Mouse (Mus musculus) hindbrain, embryonic 15.5 days (tissue): ENCODE data around the gene Meis1. TPM values are rescaled to one million over a fixed set of nuclear protein-coding genes. Genes with fewer than 3 reads are reported as not detected.

ENCODE experiments used
- ATAC-seq: fragments of 200-750 bp; cut with Nextera tagmentation; 2 replicates; pipeline ENCODE4 v1.8.0; 2017; ENCODE audit warnings: low read depth, moderate number of reproducible peaks, moderate TSS enrichment; ENCODE audit not compliant: low FRiP score
- H3K27ac ChIP-seq: fragments of 300-500 bp; sonication (generic); replicated peaks from 2 replicates; pipeline ENCODE4 v1.5.1; 2015; ENCODE audit warnings: mild to moderate bottlenecking, inconsistent platforms
- H3K27me3 ChIP-seq: fragments of 300-500 bp; sonication (generic); 2 replicates; pipeline ENCODE4 v1.6.1; 2015; ENCODE audit warnings: control low read depth, inconsistent platforms
- H3K36me3 ChIP-seq: fragments of 300-500 bp; sonication (generic); 2 replicates; pipeline ENCODE4 v1.6.1; 2015; ENCODE audit warnings: control low read depth, inconsistent platforms
- H3K4me1 ChIP-seq: fragments of 300-500 bp; sonication (generic); replicated peaks from 2 replicates; pipeline ENCODE4 v1.6.1; 2015; ENCODE audit warnings: control low read depth, inconsistent platforms
- H3K4me2 ChIP-seq: fragments of 300-500 bp; sonication (generic); 2 replicates; pipeline ENCODE4 v1.6.1; 2015; ENCODE audit warnings: moderate library complexity, mild to moderate bottlenecking, inconsistent platforms
- H3K4me3 ChIP-seq: fragments of 300-500 bp; sonication (generic); 2 replicates; pipeline ENCODE4 v1.5.1; 2015; ENCODE audit warnings: mild to moderate bottlenecking, inconsistent platforms
- H3K9ac ChIP-seq: fragments of 300-500 bp; sonication (generic); 2 replicates; pipeline ENCODE4 v1.6.1; 2015; ENCODE audit warnings: inconsistent platforms
- H3K9me3 ChIP-seq: fragments of 300-500 bp; sonication (generic); 2 replicates; pipeline ENCODE4 v1.6.1; 2016; ENCODE audit warnings: control low read depth, inconsistent platforms
- WGBS: fragments of 180-500 bp; shearing (Covaris S2); methylation state at CpG from one replicate; pipeline ENCODE4 v1.1.7; 2015; 5-methylcytosine and 5-hydroxymethylcytosine counted together
- polyA plus RNA-seq: library from polyadenylated mRNA; unstranded; fragments of >200 nt; fragmentation: Nextera tagmentation; extraction: Ambion mirVana; gene quantifications from 2 replicates; pipeline ENCODE4 v1.2.1, GENCODE M21; 2015

Meis1 gene
- polyA plus RNA-seq, 1 experiment from 2014 or later = 178 TPM

DNA sequence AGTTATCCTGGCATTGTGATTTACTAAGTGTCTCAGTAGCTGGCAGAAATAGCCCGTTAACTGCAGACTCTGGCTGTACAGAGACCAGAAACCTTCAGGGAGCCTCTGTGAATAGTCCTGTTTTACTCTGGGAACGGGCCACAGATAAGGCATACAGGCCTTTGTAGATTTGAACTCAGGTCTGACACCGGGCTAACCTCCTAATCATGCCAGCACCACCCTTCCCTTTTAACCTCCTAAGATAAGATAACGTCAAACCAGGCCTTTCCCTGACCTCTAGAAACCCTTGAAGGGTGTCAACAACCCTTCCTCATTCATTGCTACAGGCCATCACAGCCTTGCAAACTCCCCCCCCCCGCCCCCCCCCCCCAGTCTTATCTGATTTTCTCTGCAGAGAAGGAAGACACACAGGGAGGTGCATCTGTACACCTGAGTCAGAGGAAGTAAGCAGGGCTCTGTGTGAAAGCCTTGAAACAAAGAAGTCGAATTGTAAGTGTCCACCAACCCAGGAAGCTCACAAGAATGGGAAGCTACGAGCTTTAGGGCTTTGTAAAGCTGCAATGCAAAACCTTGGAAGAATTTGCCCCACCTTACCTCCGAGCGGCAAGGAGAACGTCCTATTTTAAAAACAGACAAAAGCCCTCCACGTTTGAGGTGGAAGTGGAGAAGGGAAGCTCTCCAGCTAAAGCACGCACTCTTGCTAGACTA is 61.5 kb downstream of the Meis1 start:
- H3K9ac ChIP-seq = no peak overlapping the region
- no peaks in the 10 kb centered on the region for H3K27me3 ChIP-seq
- 0 out of 2 replicates have a peak overlapping the region, but pooled peaks have one; percentile 4 for H3K4me3 ChIP-seq
- H3K4me2 ChIP-seq = peak overlapping the region; percentile 35
- WGBS = 53% methylated on average over 12 of the region's 12 CpGs
- no peaks in the 10 kb centered on the region for H3K9me3 ChIP-seq
- H3K27ac ChIP-seq = peak overlapping the region; percentile 41
- ATAC-seq = no peak
- H3K36me3 ChIP-seq = no peaks in the 10 kb centered on the region
- peaks cover 35% of the 10 kb centered on the region for H3K4me1 ChIP-seq

DNA sequence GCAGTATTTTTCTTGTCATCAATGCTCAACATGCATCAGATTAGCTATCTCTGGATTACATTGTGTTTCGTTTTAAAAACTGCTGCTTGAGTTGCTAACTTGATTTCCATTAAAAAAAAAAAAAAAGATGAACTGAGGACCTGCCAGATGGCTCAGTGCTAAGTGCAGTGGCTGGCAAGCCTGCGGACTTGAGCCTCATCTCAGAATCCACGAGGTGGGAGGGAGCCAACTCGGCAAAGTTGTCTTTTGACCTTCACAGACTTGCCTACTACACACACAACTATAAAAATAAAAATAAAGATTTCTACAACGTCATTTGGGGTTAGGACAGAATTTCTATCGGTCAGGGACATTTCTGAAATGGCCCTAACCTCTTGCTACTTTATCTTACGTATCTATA is 62.8 kb downstream of the Meis1 start:
- no peak overlapping the region for H3K4me2 ChIP-seq
- H3K27me3 ChIP-seq = no peaks in the 10 kb centered on the region
- H3K36me3 ChIP-seq = no peaks in the 10 kb centered on the region
- no peak for ATAC-seq
- no peak overlapping the region for H3K9ac ChIP-seq
- H3K27ac ChIP-seq = no peak overlapping the region
- WGBS = 66% methylated on average over 7 of the region's 7 CpGs
- peaks cover 28% of the 10 kb centered on the region for H3K4me1 ChIP-seq
- H3K4me3 ChIP-seq = no peak overlapping the region
- no peaks in the 10 kb centered on the region for H3K9me3 ChIP-seq

DNA sequence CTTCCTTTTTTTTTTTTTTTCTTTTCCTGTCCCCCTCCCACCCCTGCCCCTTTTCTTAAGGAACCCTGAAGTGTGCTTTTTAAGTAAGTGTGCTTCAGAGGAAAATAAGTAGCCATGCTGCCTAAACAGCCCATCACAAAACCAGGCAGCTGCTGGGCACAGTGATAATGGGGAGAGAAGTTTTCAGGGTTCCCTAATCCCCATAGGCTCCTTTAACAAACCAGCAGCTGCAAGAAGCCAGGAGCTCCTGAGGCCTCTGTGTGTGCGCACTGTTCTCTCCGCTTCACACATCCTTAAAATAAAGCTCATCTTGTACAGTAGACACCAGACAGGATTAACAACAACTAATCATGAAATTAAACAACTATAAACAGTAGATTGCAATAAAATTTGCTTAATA is 63.9 kb downstream of the Meis1 start:
- no peak overlapping the region for H3K27ac ChIP-seq
- H3K36me3 ChIP-seq = no peaks in the 10 kb centered on the region
- H3K4me2 ChIP-seq = no peak overlapping the region
- H3K4me1 ChIP-seq = peaks cover 28% of the 10 kb centered on the region
- H3K9ac ChIP-seq = no peak overlapping the region
- WGBS = 72% methylated on average over 2 of the region's 2 CpGs
- H3K9me3 ChIP-seq = no peaks in the 10 kb centered on the region
- no peaks in the 10 kb centered on the region for H3K27me3 ChIP-seq
- no peak for ATAC-seq
- H3K4me3 ChIP-seq = no peak overlapping the region

DNA sequence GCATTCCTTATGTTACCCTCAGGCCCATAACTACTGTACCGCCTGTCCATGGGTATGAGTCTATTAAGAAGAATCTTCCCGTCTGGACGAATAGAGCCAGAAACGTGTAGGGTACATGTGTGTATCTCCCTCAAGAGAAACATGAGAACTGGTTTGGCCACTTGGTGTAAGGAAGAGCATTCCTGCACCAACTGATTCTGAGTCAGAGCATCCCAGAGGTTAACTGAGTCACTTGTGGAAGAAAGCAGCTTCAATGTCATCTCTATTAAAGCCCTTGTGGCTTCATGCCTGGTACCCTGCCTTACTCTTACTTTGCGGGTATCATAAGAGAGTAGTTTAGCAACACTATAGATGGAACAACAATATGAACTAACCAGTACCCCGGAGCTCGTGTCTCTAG is 64.9 kb downstream of the Meis1 start:
- Histone ChIP-seq H3K4me2 (no peak overlapping the region), H3K4me3 (no peak overlapping the region), H3K27ac (no peak overlapping the region), H3K27me3 (no peaks in the 10 kb centered on the region), H3K9me3 (no peaks in the 10 kb centered on the region), H3K9ac (no peak overlapping the region), H3K36me3 (no peaks in the 10 kb centered on the region), H3K4me1 (peaks cover 32% of the 10 kb centered on the region)
- WGBS = 86% methylated on average over 7 of the region's 7 CpGs
- no peak for ATAC-seq

DNA sequence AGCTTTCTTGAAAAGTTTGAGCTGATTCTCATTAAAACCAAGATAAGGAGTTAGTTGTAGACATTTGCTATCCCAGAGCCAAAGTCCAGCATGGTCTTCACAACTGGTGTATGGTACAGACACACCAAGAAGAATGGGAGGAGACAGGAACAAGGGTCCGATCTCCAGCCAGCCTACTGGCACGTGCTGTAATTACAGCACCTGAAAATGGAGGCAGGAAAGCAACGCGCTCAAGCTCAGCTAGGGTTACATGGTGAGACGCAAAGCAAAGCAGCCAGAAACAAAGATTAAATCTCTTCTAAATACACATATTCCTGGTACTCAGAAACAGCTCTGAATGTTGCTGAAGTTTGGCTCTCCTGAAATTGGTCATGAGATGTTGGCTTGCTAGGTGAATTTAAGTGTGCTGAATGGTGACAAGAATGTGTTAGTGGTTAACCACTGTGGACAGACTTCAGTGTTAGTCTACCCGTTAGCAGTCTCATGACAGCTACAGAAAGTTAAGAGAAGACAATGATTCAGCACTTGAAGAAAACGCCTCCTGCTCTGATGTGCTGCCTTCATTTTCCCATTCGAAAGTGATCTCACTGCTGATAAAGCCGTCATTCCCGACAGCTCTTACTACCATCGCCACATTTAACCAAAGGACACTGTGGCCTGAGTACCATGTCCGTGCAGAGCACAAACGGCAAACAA is 70.0 kb downstream of the Meis1 start:
- Histone ChIP-seq H3K36me3 (no peaks in the 10 kb centered on the region), H3K9ac (no peak overlapping the region), H3K4me3 (no peak overlapping the region), H3K27ac (no peak overlapping the region), H3K4me2 (no peak overlapping the region), H3K27me3 (no peaks in the 10 kb centered on the region), H3K4me1 (peaks cover 34% of the 10 kb centered on the region), H3K9me3 (no peaks in the 10 kb centered on the region)
- no peak for ATAC-seq
- 84% methylated on average over 13 of the region's 13 CpGs for WGBS

DNA sequence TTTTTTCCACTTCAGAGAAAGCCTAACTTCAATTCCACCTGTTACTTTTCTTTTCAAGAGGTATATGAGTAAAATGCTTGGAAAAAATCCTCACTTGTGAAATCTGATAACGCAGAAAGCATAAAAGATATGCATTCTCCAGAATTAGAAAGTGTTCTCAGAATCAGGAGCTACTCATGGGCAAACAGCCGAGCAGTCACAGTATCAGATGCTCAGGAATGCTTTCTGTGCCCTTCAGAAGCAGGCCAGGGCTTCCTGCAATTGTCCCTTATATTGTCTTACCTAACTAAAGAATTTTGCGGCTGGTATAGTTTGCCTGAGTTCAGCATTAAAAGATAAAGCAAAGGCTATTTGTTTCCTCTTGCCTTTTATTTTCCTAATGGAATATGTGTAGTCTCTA is 71.4 kb downstream of the Meis1 start:
- no peak overlapping the region for H3K27ac ChIP-seq
- H3K4me3 ChIP-seq = no peak overlapping the region
- H3K27me3 ChIP-seq = no peaks in the 10 kb centered on the region
- H3K9me3 ChIP-seq = no peaks in the 10 kb centered on the region
- H3K4me1 ChIP-seq = peaks cover 45% of the 10 kb centered on the region
- no peak overlapping the region for H3K4me2 ChIP-seq
- H3K9ac ChIP-seq = no peak overlapping the region
- WGBS = 72% methylated on average over 3 of the region's 3 CpGs
- H3K36me3 ChIP-seq = no peaks in the 10 kb centered on the region
- no peak for ATAC-seq

DNA sequence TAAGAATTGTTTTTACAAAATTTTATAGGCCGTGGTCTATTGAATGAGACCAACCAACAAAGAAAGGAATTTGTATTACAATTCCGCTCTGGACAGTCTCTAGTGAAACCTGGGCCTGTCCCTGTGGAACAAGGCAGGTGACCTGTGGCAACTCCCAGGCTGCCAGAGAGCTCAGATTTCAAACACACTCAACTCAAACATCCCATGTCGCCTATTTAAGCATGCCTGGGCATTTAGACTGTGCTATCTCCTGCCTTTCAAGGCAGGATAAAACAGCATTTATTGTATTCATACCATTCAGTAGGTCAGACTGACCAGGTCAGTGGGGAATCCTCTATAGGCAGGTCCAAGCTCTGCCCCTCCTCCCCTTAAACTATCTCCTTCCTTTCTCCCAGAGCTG is 73.0 kb downstream of the Meis1 start:
- ATAC-seq = no peak
- Histone ChIP-seq H3K9me3 (no peaks in the 10 kb centered on the region), H3K27me3 (no peaks in the 10 kb centered on the region), H3K4me1 (peaks cover 57% of the 10 kb centered on the region), H3K4me3 (no peak overlapping the region), H3K27ac (peak overlapping the region; percentile 72), H3K4me2 (no peak overlapping the region), H3K9ac (no peak overlapping the region), H3K36me3 (no peaks in the 10 kb centered on the region)
- WGBS = 51% methylated on average over 3 of the region's 3 CpGs

DNA sequence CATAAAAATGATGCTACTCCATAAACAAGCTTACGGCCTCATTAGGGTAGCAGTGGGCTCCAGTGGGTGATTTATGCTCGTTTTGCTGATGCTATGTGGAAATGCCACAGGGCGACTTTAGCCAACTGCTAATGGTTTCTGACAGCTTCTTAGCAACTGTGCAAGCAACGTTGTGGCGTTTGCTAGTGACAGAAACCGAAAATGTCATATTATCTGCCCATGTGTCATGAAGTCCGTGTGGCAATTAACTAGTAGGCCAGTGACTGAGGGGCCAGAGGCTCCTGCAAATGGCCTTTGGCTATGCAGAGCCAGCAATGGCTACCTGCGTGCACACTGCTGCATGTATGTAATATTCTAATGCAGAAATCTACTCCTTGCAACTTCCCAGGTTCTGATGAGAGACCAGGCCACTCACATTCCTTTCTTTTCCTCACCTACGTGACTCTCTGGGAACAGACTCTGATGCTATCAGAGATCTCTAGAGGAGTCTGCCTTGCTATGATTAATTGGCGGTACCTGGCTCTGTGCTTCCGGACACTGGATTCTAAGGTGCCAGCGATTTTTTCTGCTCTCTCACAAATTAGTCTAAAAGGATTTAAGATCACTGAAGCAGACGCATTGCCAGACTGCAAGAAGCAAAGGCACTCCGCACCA is 73.7 kb downstream of the Meis1 start:
- peak; percentile 55; the same call in 1 of the 2 replicates for ATAC-seq
- Histone ChIP-seq H3K4me2 (0 out of 2 replicates have a peak overlapping the region, but pooled peaks have one; percentile 0), H3K36me3 (no peaks in the 10 kb centered on the region), H3K27ac (peak overlapping the region; percentile 72), H3K9ac (no peak overlapping the region), H3K9me3 (no peaks in the 10 kb centered on the region), H3K4me3 (no peak overlapping the region), H3K27me3 (no peaks in the 10 kb centered on the region), H3K4me1 (peaks cover 58% of the 10 kb centered on the region)
- 42% methylated on average over 14 of the region's 14 CpGs for WGBS

DNA sequence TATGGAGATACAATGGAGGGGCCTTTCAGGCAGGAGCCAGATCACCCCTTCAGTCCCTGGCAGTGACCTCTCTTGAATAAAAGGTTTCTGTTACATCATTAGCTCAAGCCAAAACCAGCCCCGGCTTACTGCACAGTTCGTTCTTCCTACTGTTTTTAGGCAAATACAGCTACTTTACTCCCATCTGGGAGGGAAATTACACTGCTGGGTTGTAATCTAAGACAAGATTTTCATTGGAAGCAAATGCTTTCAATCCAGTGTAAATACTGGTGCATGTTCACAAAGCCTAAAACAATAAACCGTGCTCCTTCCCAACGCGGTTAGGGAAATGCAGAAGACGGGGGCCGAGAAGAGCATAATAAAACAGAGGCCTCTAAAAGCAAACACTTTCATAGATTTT is 74.6 kb downstream of the Meis1 start:
- peak overlapping the region; percentile 26 for H3K27ac ChIP-seq
- ATAC-seq = no peak
- H3K4me2 ChIP-seq = no peak overlapping the region
- H3K4me1 ChIP-seq = peaks cover 60% of the 10 kb centered on the region
- H3K4me3 ChIP-seq = no peak overlapping the region
- no peak overlapping the region for H3K9ac ChIP-seq
- no peaks in the 10 kb centered on the region for H3K9me3 ChIP-seq
- WGBS = 42% methylated on average over 7 of the region's 7 CpGs
- no peaks in the 10 kb centered on the region for H3K27me3 ChIP-seq
- no peaks in the 10 kb centered on the region for H3K36me3 ChIP-seq

DNA sequence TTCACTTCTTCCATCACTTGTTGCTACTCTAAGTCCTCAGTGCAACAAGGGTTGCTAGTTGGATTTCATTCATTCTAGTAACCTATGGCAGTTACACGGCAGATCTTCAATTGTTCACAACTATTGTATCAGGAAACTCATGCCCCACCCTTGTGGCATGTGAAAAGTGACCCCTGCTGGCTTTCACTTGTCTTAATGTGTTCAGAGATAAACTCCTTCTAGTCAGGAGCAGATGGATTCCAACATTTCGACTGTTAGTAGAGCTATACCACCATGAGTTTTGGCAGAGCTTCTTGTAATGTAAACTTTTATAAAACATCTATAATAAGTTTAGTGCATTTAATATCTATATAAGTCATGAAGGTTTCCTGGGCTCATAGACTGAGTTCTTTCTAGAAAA is 75.8 kb downstream of the Meis1 start:
- Histone ChIP-seq H3K9ac (no peak overlapping the region), H3K9me3 (no peaks in the 10 kb centered on the region), H3K27me3 (no peaks in the 10 kb centered on the region), H3K4me2 (no peak overlapping the region), H3K36me3 (no peaks in the 10 kb centered on the region), H3K27ac (0 out of 2 replicates have a peak overlapping the region, but pooled peaks have one; percentile 2), H3K4me1 (peaks cover 64% of the 10 kb centered on the region), H3K4me3 (no peak overlapping the region)
- 53% methylated on average over 2 of the region's 2 CpGs for WGBS
- ATAC-seq = no peak

DNA sequence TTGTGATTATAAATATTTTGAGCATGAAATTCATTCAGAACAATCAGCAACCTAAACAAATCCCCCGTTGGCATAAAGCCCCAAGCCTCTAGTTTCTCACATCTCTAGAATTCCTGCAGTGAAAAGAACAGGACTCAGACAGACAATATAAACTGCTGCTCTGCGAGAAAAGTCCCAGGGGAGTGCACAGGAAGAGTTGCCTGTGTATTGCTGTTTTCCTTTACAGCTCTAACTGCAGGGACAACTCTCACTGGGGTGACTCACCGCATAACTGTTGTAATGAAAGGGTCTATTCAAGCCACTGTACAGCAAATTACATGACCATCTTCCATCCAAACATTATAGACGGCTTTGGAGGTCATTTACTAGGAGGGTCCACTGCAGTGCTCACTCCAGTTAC is 77.9 kb downstream of the Meis1 start:
- H3K9ac ChIP-seq = no peak overlapping the region
- no peaks in the 10 kb centered on the region for H3K36me3 ChIP-seq
- H3K4me3 ChIP-seq = no peak overlapping the region
- WGBS = 21% methylated on average over 4 of the region's 4 CpGs
- H3K4me1 ChIP-seq = peaks cover 55% of the 10 kb centered on the region
- H3K4me2 ChIP-seq = no peak overlapping the region
- H3K27me3 ChIP-seq = no peaks in the 10 kb centered on the region
- no peak overlapping the region for H3K27ac ChIP-seq
- no peak for ATAC-seq
- H3K9me3 ChIP-seq = no peaks in the 10 kb centered on the region

DNA sequence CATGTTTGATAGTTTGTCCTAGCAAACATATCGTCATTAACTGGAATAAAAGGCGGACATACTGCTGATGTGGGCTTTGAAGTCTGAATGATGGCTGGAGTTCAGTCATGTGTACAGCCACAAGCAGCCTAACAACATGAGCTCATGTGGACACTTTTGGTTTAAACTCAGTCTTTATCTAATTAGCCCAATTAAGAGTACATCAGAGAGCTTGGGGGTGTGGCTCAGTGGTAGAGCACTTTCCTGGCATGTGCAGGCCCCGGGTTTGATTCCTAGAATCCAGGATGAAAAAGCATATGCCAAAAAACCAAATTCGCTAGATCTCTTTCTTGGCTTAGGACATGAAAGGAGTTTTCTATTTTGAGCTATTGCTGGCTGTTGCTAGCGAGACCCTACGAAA is 83.9 kb downstream of the Meis1 start:
- H3K9ac ChIP-seq = no peak overlapping the region
- H3K4me2 ChIP-seq = no peak overlapping the region
- no peaks in the 10 kb centered on the region for H3K36me3 ChIP-seq
- H3K27ac ChIP-seq = no peak overlapping the region
- H3K9me3 ChIP-seq = no peaks in the 10 kb centered on the region
- 73% methylated on average over 6 of the region's 6 CpGs for WGBS
- no peak for ATAC-seq
- no peaks in the 10 kb centered on the region for H3K27me3 ChIP-seq
- peaks cover 43% of the 10 kb centered on the region for H3K4me1 ChIP-seq
- H3K4me3 ChIP-seq = no peak overlapping the region
